Mouse (Mus musculus) ovary, postnatal 10 days (tissue): ENCODE measurements around the gene Hlcs.

Experiments
- DNase-seq: peaks from one replicate; pipeline ENCODE4 v3.0.0; 2022; ENCODE audit warnings: low spot score

Gene Hlcs

DNA sequence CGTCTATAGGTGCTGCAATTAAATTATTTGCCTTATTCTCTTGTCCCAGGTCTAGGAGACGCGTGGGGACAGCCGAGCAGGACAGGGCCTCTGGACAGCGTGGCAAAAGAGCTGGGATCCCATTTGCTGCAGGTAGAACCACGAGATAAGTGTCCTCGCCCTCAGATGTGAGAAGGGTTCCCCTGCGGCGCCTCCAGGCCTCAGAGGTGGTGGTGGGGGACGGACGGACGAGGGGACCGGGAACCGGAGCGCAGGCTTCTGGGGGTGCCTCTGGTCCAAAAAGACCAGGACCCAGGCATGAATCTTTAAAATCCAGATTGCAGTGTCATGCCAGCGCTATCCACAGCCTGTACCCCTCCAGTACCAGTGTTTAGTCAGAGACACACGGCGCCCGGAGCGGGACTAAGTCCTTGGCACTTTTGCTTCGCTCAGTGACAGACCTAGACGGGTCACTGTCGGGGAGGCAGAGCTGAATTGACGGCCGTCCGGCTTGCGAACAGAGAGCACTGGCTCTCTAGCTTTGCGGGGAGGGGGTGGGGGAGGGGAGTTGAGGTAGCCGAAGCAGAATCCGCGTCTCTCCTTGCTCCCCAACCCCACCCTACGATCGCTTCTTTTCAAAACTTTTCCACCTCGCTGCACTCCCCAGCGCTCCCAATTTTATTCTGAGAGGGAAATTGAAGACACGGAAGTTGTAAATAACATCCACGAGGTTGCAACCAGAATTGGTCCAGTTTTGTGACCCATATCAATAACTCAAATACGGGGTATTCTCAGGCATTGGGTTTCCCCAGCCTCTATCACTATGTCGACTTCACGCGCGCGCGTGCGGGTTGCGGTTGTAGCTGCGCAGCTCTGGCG, 218.9 kb downstream of the Hlcs start:
- no peak for DNase-seq

DNA sequence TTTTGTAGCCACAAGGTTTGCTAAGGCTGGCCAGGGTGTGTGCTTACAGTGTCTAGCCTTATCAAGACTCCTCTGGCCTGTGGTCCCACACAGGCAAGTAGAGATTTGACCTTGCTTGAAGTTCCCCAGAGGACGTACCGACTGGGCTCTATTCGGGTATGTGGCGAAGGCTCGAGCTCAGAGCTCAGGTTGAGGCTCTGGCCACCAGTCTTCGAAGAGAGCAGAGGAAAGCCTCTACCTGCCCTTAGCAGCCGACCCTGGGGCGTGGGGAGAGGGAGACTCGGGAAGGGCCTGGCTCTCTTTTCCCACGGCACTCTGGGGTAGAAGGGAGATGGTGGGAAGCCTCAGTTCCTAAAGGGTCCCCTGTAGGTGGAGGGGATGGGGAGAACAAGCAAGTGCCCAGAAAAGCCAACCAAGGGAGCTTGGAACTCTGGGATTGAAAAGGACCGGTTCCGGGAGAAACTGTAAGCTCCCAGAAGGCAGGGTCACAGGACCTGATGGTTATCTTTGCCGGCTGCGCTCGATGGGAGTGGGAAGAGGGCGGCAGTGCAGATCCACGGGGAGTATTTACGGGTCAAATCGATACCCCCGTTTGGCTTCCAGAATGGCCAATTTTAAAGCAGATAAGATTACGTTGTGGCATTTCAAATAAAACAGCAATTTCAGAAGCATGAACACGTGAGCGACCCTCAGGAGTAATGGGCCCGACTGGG, 220.1 kb downstream of the Hlcs start:
- DNase-seq: no peak

DNA sequence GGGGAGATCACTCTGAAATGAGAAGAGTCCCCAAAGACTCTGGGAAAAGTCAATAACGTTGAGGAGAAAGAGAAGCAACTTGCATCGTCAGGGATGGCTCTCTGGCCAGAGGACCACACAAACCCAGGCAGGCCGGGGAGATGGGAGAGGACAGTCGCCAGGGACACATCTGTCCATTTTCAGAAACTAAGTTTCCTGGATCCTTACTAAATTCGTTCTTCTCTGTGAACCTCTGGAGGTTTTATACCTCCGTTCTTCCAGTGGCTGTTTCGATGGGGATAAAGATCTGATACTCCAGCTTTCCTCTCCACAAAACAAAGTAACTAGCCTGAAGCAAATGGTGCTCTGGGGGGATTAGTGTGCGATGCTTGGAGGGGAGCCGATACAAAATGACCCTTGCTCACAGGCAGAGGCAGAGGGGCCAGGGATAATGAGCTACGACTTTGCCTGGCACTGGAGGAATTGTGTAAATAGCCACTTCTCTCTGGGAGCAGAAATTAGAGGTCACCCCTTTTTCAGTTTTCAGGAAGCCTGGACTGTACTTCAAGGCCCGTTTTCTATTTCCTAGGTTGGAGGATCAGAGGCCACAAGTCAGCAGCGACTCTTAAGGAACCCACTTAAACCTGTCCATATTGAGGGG, 220.7 kb downstream of the Hlcs start:
- no peak for DNase-seq

DNA sequence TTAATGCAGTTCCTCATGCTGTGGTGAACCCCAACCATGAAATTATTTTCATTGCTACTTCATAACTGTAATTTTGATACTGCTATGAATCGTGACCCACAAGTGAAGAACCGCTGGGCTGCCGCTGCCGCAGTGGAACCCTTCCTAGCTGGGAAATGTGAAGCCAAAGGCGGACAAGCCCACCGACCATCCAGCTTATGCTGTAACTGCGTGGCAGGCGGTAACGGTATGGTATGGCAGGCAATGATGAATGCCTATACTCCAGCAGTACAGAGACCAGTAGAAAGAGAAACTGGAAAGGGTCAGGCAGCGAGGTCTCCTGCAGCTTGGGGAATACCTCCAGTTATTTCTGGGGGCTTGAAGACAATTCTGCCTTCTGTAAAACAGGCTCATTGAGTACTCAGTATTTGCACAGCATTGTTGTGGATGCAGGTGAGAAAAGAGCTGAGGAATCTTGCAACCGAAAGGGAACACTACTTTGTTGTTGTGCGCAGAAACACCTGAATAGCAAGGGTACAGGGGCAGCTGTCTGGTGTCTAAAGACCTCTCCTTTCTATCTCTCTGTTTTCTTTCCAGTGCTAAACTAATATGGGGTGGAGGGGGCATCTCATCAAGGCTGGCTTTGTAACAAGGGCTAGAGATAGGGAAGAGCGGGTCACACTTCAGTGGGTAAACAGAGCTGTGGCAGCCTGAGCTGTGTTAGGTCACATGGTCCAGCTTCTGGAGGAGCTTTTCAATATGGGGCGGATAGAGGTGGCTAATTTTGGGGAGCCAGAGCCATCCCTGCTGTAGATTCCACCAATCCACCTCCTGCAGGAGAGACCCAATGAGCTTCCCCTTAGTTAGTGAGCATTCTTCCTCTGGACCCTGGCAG, 224.3 kb downstream of the Hlcs start:
- no peak for DNase-seq

DNA sequence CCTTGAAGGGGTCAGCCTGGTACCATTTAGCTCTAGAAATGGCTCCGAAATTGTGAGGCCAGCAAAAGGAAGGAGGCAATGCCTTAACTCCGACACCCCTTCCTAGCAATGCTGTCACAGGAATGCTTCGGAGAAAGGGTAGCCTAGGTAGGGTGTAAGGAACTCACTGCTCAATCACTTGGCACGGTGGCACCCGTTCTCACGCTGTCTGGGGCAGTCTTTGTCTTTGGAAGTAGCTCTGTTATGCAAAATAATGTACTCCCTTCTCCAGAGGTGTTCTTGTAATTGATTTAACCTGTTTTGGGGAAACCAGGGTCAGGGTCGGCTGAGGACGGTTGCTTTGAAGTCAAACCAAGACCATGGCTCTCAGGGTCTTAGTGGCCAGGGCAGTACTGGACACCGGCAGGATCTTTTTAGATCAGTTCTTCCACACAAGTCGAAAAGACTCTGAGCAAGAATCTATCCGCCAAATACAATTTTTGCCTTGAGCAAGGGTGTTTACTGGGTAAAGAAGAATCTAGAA, 225.1 kb downstream of the Hlcs start:
- DNase-seq: no peak

DNA sequence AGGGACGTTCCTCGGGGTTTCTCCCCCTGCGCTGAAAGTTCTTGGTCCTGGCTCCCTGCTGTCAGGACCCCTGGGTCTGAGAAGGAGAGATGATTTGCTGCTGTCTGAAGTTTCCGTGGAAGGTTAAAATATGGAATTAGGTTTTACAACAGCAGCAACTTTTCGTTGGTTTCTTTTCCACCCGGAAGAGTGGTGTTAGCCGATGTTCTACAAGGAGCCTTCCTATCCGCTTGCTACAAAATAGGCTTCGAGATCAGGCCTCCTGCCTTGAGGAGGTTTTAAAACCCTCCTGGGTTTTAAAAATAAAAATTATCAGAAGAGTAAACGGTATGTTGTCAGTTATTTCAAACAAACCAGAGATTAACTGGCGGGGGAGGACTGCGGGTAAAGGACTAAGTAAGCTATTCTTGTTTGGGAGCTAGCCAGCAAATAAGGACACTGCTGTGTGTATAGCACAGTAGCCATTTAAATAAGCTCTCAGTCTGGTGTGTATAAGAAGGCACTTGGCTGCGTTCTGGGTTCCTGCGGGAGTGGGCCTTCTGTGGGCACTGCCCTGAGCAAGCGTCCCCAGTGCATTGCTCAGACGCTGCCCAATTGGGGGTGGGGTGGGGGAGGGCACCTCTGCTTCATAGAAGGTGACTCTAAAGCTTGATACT, 225.7 kb downstream of the Hlcs start:
- DNase-seq: no peak

DNA sequence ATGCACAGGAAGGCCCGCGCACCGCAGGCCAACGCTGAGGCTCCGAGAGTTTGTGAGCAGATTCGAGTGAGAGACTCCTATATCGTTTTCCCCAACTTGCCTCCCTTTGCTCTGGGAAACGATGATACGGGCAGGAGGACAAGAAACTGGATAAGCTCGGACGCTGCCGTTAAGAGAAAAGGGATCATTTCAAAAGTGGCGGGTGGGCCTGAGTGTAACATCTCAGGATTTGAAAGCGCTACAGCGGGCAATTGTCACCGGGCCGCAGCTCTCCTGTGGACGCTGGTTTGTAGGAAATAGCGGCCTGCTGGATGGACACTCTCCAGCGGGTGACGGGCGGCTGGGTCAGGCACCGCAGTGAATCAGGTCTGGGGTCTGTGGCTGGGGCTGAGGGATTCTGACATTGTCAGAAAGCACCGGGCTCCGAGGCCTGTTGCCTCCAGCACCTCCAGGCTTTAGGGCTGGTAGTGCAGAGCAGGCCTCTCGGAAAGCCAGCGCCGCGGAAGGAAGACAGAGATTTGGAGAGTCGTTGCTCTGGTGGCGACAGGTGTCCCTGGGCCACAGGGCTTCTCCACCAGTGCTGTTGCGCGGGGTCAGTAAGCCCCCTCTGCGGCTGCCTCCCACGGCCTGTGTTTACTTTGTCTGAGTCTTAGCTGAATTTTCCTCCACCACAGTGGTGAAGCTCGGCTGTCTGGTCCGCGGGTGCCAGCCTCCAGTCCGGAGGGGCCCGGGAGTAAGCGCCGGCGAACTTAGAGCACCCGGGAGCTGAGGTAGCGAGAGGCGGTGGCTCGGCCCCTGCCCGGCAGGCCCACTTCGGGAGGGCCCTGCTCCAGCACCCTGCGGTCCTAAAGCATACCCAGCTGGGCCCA, 226.4 kb downstream of the Hlcs start:
- no peak for DNase-seq

DNA sequence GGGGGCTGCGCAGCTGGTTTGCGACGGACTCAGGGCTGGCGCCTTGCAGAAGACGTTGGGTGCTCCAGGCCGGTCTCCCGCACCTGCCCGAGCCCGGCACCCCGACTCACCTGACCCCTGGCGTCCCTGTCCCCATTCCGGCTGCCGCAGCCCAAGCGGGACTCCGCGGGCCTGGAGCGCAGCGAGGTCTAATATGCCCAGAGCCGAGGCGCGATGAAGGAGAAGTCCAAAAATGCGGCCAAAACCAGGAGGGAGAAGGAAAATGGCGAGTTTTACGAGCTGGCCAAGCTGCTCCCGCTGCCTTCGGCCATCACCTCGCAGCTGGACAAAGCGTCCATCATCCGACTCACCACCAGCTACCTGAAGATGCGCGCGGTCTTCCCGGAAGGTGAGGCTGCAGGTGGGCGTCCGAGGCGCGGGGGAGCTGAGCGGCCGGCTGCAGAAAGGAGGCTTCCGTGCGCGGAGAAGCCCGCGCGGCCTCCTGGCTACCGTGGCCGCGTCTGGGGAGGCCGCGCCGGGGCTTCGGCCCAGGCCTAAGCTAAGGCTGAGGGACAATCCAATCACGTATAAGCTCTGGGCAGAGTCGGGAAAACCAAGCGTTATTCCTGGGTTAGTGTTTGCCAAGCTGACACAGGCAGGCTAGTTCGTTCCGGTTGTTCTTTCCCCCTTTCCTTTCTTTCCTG, 227.6 kb downstream of the Hlcs start:
- DNase-seq: no peak

DNA sequence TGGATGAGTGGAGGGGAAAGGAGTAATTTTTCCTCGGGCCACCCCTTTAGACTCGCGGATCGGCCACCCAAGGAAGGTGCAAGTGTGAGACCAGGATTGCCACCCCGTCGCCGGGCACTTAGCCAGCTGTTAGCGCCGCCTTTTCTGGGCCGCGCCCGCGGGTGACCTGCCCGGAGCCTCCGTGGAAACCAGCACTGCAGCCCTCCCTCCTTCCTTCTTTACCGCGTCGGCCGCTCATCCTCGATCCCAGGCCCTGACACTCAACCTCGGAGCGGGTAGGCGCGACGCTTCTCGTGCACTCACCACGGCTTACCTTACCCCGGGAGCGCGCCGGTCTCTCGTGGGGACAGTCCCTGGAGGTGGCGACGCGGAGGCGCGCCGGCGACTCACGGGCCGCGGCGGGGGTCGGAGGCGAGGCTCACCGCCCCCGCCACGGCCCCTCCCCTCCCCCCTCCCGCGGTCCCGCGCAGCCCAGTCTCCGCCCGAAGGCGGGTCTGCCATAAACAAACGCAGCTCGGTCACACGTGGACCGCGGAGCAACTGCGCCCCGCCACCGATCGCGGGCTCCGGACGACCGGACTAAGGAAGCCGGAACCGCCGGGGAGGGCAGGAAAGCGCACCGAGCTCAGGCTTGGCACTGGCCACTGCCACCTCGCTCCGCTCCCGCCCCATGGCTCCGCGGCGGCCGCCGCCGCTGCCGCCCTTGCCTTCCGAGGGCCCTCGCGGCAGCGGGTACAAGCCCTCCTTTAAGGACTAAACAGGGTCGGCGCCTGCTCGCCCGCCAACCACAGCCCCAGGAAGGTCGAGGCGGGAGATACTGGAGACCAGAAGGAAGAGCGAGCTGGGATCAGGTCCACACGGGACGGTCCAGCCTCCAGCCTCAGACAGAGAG, 228.4 kb downstream of the Hlcs start, which contains the start of gene Sim2:
Sim2 (plus strand) TSS at position 221 of the 892 bp plus-strand sequence.
- no peak for DNase-seq

DNA sequence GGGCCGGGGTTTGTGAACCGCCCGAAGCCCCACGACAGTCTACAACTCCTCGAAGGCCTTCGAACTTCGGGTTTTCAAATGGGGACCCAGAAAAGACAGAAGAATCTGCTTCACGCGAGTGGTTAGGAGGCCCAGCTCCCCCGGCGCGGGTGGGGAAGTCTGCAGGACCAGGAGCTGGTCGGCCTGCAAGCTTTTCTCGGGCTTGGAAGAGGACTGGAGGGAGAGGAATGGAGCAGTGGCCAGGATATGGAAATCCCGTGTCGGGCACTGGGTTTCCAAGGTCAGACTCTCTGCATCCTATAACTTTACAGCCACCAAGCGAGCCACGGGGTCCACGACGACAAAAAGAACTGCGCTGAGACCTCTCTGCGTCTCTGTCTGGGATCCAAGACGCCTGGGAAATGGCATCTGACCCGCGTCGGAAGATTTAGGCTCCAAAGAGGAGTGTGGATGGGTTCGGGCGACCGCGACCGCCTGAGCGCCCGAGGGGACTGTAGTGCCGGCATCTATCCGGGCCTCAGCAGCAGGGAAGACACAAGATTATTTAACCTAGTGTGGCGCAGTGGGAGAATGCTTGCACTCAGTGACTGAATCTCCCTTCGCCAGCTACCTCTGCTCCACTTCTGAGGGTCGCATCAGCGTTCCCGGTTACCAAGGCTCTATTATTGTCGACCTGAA, 229.4 kb downstream of the Hlcs start:
- no peak for DNase-seq

DNA sequence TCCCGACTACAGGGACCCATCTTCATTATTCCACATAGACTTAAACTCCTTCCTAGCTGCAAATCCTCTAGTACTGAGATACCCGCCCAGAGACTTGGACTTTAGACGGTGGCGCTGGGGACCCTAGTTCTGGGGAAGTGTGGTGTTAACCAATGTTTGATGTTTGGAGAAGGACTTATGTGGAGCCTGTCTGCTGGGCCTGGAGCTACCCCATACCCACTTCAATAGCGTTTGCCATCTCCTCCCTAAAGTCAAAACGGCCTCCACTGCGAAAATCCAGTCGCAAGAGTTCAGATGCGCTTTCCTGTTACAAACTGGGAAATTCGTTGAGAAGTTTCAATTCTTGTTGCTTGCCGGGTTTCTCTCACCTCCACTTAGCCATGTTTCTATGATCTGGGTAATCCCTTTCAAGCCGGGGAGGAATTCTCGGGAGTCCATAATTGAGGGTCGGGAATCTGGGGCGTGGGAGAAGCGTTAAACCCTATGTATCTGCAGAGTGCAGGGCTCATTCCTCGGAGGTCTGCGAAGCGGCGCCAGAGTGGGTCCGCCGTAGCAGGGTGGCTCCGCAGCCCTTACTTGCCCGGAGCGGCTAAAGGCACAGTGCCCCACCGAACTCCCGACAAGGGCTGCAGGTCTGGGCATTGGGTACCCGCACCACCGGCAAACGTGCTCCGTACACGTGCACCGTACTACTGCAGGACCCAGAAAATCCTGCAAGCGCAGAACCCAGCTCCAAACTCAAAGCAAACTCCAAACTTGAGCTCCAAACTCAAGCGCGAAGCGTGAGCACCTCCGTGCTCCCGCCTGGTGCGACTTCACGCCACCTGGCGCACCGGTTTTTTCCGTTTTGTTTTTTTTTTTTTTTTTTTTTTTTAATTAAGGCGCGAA, 230.2 kb downstream of the Hlcs start:
- no peak for DNase-seq

DNA sequence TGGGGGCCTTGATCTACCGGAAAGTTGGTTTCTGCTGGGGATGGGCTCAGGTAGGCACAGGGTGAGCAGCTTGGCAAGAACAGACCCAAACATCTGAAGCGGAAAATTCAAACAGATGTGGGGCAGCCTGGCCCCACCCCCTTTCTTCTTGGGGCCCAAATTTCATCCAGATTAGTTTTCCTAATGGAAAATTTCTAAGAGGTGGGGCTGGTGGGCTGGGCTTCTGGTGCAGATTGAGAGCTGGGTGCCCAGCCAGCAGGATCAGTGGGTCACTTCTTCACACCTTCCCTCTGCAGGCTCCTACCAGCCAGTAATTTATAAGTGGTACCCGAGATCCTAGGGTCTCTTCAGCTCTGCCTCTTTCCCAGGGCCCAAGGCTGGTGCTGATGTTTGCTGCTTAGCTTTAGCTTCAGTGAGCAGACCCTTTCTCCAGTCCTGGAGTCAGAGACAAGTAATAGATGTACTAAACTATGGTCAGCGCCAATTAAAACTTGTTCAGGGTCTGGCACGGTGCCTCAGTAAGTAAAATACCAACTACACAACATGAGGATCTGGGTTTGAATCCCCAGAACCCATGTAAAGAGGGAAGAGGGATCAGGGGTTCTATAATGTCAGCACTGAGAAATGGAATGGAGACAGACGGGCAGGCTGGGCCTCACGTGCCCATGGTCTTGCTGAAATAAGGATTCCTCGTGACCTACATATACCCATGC, 231.2 kb downstream of the Hlcs start:
- no peak for DNase-seq

DNA sequence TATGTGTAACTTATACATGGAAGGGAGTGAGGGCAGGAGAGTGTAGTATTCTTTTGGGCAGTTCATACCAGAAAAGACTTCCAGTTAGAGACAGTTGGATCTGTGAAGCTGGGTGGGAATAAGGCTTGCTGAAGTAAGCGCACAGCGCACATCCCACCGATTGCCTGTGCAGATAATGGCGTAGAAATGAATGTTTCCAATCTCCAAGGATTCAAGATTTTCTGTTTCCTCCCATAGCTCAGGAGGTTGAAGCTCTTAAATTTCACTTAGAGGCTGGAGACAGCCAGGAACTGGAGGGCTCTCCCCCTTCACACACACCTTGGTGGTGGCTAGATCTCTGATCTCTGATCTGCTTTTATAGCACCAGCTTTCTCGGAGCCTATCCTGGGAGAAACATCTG, 231.8 kb downstream of the Hlcs start:
- no peak for DNase-seq

DNA sequence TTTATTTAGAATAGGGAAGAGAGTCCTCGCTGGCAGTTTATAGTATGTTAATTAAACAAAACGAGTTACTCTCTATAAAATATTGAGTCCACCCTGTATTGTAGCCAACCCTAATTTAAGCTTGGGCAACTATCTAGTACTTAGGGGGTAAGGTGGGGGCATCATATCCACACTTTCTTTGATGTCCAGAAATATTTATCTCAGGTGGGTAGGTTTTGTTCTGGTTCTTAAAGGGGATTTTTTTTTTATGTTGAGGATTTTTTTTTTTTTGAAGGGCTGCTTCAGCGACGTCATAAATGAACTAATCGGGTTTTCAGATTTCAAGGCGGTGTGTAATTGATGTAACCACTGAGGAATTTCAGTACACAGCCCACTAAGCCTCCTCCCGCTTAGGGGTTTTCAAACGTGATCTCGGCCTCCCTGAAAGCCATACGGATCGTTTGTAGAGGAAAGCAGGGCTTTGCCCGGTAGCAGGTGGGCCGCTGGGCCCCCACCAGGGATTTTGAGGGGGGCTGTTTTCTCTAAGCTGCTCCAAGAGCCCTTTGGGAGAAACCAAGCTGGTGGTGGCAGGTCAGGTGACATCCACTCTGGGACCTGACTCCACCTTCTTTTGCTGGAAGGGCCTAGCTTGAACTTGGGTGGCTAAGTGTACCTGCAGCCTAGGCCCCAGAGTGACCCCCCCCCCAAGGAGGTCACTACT, 233.4 kb downstream of the Hlcs start:
- no peak for DNase-seq

DNA sequence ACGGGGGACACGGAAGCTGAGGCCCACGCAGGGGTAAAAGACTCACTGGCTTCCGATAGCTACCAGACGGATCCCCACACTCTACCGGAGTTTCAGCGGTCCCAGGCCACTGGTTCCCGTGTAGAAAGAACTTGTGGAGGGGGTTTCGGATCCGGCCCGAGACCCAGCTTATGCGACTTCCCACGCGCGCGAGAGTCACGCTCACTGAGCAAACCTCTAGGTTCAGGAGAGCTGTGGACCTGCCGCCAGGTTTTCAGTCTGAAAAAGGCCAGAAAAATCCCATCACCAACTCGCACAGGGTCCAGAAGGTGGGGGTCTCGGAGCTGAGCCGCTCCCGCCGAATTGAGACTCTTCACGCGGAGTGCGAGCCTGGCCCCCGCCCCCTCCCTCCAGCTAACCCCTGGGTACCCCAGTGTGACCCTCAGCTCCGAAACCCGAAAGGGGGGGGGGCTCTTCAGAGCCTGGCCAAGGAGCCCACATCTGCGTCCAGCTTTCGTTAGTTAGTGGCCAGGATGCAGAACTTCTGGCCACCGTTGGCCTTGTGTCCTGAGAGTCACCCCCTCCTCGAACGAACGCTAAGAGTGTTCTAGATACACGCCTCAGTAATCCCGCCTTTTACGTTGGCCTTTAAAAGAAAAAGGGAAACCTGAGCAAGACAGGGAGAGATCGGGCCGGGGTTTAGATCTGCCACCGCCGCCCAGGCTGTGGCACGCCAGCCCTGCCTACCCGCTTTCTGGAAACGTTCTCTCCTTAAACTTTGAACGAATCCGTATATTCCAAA, 234.1 kb downstream of the Hlcs start:
- no peak for DNase-seq
